Mouse (Mus musculus): ENCODE data around the gene AI597479.

GRCm38 (mm10) chr1:43163084-43163466 lies 64.6 kb downstream of the AI597479 start:
- TF ChIP-seq GATA1 (IDR thresholded peaks at IDR 0.05; ENCODE audit: low read length), result no peak
- no peak for TF ChIP-seq TAL1 (IDR thresholded peaks at IDR 0.05; ENCODE audit: low read length)

All from erythroblast, embryonic 14.5 days (primary cell).